Mouse (Mus musculus) c-Kit-positive CD71-positive TER-119-negative erythroid progenitor cells, embryonic 14.5 days (primary cell): Measurements from ENCODE around the gene Krt18.

Experiments used
- DNase-seq: peaks from one replicate; pipeline ENCODE4 v3.0.0-alpha.2; 2013; ENCODE audit warnings: low read depth

Krt18 gene

GRCm38 (mm10) chr15:102012260-102012765, 15.7 kb upstream of the Krt18 start:
- no peak for DNase-seq

GRCm38 (mm10) chr15:102013651-102014050, 14.3 kb upstream of the Krt18 start:
- no peak for DNase-seq

- no peak for DNase-seq
Observed at GRCm38 (mm10) chr15:102014848-102015247, 13.1 kb upstream of the Krt18 start.

DNA sequence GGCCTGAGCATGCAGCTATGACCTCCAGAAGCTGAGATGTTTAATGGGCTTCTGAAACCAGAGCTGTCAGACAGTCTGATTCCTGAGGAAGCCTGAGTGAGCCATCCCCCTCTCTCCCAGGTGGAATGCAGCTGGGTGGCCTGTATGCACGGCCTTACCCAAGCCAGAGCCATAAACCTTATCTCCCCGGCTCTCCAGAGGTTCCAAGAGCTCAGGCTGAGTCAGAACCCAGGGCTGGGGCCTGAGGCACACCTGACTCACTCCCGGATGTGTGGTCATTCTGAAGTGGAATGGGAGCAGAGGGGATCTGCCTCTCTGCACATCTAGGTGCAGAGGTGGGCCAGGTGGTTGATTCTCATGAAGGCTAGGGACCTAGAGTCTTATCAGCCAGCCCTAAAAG, 11.9 kb upstream of the Krt18 start:
- no peak for DNase-seq

DNA sequence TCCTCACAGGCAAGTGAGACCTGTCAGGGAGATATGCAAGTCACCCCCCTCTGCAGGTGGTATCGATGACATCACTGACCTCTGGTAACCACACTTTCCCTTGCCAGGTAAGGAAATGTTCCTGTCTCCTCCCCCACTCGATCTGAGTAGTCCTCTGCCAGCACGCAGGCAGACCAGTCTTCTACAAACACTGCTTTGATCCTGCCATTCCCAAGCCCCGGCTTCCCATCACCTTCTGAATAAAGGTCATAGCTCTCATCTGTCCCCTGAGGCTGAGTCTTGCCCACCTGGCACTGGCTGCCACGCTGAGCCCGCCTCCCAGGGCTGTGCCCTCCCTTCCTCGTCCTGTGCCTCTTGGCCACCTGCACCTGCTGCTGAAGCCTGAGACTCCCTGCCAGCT, 11.2 kb upstream of the Krt18 start:
- no peak for DNase-seq

- no peak for DNase-seq
Observed at GRCm38 (mm10) chr15:102017918-102018463, 10.0 kb upstream of the Krt18 start.

- DNase-seq: no peak
Observed at GRCm38 (mm10) chr15:102022481-102022880, 5.5 kb upstream of the Krt18 start.

DNA sequence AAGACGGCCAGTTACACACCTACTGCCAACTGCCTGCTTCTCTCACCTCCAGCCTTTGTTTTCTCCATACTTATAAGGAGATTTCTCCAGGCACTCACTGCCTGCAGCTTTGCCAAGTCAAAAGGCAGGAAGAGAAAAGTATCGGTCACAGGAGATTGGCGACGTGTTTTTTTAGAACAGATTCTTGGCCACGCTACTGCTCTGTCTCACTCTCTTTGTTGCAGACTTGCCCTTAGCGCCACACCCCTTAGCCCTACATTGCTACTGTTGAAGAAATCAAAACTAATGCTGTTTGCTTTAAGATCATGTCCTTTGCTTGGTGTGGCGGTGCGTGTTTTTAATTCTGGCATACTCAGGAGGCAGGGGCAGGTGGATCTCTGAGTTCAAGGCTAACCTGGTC, 4.1 kb upstream of the Krt18 start:
- no peak for DNase-seq

DNA sequence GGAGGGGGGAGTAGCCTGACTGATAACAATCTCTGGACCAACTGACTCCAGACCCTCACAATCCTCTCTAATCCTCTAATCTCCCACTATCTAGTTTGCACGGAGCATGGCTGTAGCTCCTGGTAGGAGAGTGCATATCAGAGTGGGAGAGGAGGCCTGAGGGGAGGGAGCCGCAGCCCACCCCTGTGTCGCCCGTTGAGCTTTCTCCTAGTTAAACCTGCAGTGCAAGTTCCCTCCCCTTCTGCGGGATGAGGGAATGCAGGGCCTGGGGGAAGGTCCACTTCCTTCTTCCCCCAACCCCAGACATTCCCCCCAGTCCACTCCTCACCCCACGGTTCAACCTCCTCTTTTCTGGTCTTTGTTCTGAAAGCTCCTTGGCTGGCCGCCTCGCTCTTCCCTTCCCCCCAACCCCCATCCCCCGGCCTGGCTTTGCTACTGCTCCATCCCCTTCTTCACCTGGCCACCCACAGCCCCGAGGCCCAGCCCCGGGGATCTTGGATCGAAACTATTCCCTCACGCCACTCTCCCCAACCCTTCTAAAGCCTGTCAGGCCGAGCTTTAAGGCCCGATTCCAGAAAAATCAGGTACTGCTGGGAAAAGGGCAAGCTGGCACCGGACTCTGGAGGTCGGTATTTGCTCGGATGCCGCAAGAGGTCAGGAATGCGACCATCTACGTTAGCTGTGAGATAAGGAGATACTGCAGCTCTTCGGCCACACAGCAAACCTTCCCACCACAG, 2.7 kb upstream of the Krt18 start:
- DNase-seq: no peak

- DNase-seq: no peak
Observed at GRCm38 (mm10) chr15:102026430-102026829, 1.6 kb upstream of the Krt18 start.

DNA sequence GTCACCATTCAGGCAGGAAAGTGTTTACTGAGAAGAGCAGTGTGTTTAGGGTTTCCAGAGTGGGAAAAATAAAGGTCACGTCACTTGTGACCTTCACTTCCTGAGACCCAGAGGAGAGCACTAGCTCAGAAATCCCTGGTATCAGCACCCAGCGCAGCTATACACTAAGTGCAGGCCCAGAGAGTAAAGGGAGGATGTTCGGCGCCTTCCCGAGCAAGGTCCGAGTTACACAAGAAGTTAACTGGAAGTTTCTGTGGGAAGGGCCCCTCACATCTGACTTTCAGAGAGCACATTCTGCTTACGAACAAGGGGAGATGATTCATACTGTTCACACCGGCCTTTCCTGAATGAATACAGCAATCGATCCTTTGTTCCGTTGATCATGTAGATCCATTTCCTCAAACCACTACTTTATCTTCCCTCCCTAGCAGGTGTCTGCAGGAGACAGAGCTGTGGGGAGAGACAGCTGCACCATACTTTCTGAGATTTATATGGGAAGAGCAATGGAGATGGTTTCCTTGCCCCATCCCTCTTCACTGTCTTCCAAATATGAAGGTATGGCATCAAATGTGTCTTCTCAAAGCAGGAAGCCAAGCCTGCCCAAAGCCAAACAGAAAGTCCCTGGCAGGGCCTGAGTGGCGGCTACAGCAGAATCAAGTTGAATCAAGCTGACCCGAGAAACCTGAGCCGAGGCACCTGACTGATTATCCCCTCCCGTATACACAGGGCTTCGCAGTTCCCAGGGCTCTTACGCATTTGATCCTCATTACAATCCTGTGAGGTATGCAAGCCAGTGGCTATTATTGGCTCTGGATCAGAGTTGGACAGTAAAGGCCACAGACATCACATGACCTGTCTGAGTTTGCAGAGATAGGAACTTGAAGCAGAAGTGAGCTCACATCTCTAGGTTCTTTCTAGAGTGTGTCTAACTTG, 6.4 kb downstream of the Krt18 start:
- no peak for DNase-seq

- no peak for DNase-seq
Observed at GRCm38 (mm10) chr15:102040277-102040676, 12.3 kb downstream of the Krt18 start.

DNA sequence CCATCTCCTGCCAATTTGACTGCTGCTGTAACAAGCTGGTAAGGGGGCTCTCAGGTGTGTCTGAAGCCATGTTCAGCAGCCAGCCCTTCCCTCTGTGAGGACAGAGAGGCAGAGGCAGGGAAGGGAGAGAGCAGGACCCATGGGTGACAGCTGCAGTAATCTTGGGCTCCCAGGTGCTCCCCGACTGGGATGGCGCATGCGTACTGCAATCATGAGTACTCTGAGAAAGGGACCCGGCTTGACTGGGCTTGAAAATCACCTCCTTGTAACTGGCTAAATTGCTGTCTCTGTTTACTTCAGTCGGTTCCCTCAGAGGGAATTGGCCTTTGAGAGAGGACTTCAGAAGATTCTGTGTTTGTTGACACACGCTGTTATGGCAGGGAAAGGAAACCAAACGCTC, 14.0 kb downstream of the Krt18 start:
- DNase-seq: no peak

DNA sequence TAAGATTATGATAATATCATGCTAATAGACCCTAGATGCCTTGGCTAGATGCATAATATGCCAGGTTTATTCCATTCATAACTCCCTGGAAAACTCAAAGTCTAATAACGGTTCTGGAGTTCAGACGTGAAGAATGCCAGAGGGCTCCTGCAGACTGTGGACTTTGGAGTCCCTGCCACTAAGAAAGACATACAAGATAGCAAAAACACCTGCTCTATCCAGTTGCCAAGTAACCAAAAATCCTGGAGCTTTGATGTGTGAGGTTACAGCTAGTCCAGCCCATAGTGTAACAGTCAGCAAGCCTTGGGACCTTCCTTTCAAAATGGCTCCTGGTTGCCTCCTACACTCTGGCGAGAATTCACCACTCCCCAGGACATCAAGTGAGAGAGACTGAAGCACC, 16.8 kb downstream of the Krt18 start:
- no peak for DNase-seq

DNA sequence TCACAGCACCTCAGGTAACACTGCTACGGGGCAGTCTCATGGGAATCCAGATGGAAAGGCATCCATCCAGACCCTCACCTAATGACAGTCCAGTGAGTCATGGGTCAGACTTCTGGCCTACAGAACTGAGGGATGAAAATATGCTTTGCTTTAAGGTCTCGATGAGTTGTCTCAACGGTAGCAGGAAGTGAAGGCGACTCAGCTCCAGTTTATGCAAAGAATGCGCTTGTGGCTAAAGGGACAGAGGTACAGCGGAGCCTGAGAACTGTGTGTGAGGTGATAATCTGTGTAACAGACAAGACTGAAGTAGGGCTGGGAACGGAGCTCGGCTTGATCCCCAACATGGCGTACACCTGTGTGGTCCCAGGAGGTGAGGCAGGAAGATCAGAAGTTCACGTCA, 17.7 kb downstream of the Krt18 start:
- no peak for DNase-seq

- no peak for DNase-seq
Observed at GRCm38 (mm10) chr15:102048006-102048405, 20.0 kb downstream of the Krt18 start.

DNA sequence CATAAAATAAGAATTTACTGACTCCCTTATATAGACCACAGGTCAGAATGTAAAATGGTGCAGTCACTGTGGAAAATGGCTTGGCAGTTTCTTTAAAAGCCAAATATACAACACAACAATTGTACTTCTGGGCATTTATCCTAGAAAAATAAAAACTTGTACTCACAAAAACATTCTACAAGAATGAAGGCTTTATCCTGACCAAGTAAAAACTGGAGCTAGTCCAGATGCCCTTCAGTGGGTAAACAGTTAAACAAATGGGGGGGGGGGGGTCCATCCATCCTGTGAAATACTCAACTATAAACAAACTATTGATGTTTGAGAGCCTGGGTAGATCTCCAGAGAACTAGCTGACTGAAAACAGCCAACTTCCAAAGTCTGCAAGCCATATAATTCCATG, 21.9 kb downstream of the Krt18 start:
- DNase-seq: no peak

DNA sequence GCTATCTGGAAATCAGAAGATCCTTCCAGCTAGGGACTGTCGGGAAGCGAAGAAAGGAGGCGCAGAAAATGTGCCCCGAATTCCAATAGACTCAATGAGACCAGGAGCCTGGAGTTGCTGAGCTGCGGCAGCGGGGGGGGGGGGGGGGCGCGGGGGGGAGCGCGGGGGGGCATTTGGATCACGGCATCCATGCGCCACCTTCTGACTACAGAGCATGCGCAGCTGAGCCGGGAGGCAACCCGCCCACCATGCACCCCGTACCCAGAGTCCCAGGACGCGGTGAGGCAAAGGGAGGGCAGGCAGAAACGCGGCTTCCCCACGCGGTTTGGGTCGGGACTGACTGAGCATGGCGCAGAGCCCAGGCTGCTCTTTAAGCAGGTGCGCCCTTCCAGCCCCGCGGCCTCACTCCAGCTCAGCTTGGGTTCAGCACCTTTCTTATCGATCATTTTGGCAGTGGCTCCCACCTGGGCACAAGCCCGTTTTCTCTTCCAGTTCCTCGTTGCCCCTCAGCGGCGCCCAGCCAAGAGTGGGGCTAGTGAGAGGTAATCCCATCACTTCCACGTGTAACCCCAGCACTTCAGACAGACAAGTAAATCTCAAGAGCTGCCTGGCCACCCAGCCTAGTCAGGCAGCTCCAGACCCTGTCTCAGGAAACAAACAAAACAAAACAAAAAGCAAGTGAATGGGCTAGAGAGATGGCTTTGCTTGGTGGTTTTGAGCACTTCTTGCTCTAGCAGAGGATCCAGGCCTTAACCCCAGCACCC, 24.1 kb downstream of the Krt18 start:
- DNase-seq: no peak

GRCm38 (mm10) chr15:102056495-102057174, 28.7 kb downstream of the Krt18 start:
- no peak for DNase-seq

DNA sequence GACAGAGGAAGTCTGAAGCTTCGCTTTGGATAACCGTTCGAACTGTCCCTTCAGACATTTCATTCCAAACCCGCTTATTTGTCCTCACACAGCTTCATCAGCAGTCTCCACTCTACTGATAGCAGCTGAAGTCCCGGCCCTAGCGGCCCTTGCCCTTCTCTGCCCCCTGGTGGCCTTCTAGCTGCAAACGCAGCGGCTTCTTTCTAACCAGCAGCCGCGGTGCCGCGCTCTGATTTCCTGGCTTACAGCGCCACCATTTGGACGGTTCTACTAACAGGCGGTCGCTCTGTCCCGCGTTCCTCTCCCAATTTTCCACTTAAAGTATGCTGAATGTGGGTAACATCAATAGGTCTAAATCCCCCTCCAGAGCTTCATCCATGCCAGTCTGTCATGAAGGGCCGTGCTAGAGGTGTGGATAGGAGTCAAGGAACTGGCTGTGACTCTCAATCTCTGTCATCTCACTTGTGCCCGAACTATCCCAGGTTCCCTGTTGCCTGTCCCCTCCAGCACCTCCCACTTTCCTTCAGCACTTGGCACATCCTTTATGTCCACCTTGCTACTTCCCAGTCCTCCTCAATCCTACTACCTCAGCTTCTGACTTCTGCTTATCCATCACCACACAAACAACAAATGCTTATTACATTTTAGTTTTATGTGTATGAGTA, 37.8 kb downstream of the Krt18 start:
- peak; percentile 89 for DNase-seq
